ENCODE assay signal across 8 mouse cellular contexts in genomic region chr14:54443196-54443595, GRCm38 (mm10). TPM values are rescaled to one million over a fixed set of nuclear protein-coding genes. Genes with fewer than 3 reads are reported as not detected.
DNase-seq lines count a peak whose midpoint lies in the region; ATAC-seq and TF ChIP-seq lines count a peak whose summit lies in the region.

No protein-coding gene starts in this region.

- WGBS in hindbrain, postnatal 0 days: 30% methylated on average over 3 of the region's 3 CpGs
- WGBS in neural tube, embryonic 13.5 days: 37% methylated on average over 3 of the region's 3 CpGs

- DNase-seq in urinary bladder, postnatal 14 days (ENCODE audit: low spot score): peak; percentile 68
- no peak for DNase-seq in urinary bladder, adult 2 months (ENCODE audit: low spot score)
- peak; percentile 58 for DNase-seq in gastrocnemius, adult 18-20 months (ENCODE audit: low spot score)
- no peak for DNase-seq in hindbrain, postnatal 0 days (ENCODE audit: low spot score)
- no peak for DNase-seq in left cerebral cortex, adult 18-20 months (ENCODE audit: low spot score in 2 of 2)
- no peak for DNase-seq in T-cell, adult 2 months (ENCODE audit: low spot score)

- H3K27me3 ChIP-seq in hindbrain, postnatal 0 days (ENCODE audit: insufficient read depth, low read length): no peaks in the 10 kb centered on the region
- H3K27me3 ChIP-seq in neural tube, embryonic 13.5 days: no peaks in the 10 kb centered on the region

- H3K9ac ChIP-seq in hindbrain, postnatal 0 days (replicated peaks; ENCODE audit: low read length): no peak overlapping the region
- H3K9ac ChIP-seq in neural tube, embryonic 13.5 days: no peak overlapping the region

- H3K4me2 ChIP-seq in hindbrain, postnatal 0 days (ENCODE audit: low read depth, low read length): no peak overlapping the region
- no peak overlapping the region for H3K4me2 ChIP-seq in neural tube, embryonic 13.5 days

- peak overlapping the region; percentile 6; the same call in 1 of the 2 replicates for H3K27ac ChIP-seq in hindbrain, postnatal 0 days
- no peak overlapping the region; the same call in 1 of the 2 replicates for H3K27ac ChIP-seq in neural tube, embryonic 13.5 days (replicated peaks)

- no peaks in the 10 kb centered on the region for H3K9me3 ChIP-seq in hindbrain, postnatal 0 days (ENCODE audit: low read length)
- no peaks in the 10 kb centered on the region for H3K9me3 ChIP-seq in neural tube, embryonic 13.5 days

- H3K4me3 ChIP-seq in hindbrain, postnatal 0 days (ENCODE audit: low read length): no peak overlapping the region
- H3K4me3 ChIP-seq in neural tube, embryonic 13.5 days: no peak overlapping the region

- no peak for TF ChIP-seq CTCF in hindbrain, postnatal 0 days (IDR thresholded peaks at IDR 0.05; ENCODE audit: low read depth)

- no peaks in the 10 kb centered on the region for H3K4me1 ChIP-seq in hindbrain, postnatal 0 days (ENCODE audit: insufficient read depth, low read length)
- H3K4me1 ChIP-seq in neural tube, embryonic 13.5 days (replicated peaks): peaks cover 12% of the 10 kb centered on the region

- ATAC-seq in hindbrain, postnatal 0 days: peak; percentile 16; the same call in 1 of the 2 replicates
- ATAC-seq in neural tube, embryonic 13.5 days (ENCODE audit: low read depth): 0 out of 2 replicates have a peak, but pooled peaks have one; percentile 25
- no peak for ATAC-seq in inflammation-experienced regulatory T-cells, adult 6 months

- H3K36me3 ChIP-seq in hindbrain, postnatal 0 days (ENCODE audit: insufficient read depth, low read length): no peaks in the 10 kb centered on the region; the same call in 1 of the 2 replicates
- H3K36me3 ChIP-seq in neural tube, embryonic 13.5 days: peaks cover 26% of the 10 kb centered on the region

RNA-seq across cellular contexts. Expression of gene Mmp14, which starts 11.8 kb away (rescaled TPM):
- 202 and 226 TPM in 2 replicates for polyA plus RNA-seq in urinary bladder, adult 2 months (2012; rRNA removed)
- total RNA-seq in gastrocnemius, adult 18-20 months (2021): 10 to 100 TPM in 1 of 2 experiments, 1 to 10 TPM in 1; 7.3 to 10.6 TPM
- total RNA-seq in hindbrain, postnatal 0 days (2014; rRNA removed): 50.1 and 53.3 TPM in 2 replicates
- 44.5 and 47.2 TPM in 2 replicates for polyA plus RNA-seq in hindbrain, postnatal 0 days (2015; fragmentation: Nextera tagmentation; extraction: Ambion mirVana)
- polyA plus RNA-seq in neural tube, embryonic 13.5 days (2015; fragmentation: Nextera tagmentation; extraction: Ambion mirVana): 52.7 and 65.4 TPM in 2 replicates
- under 1 TPM in 2 of 3 experiments, not detected in 1; 0.29 to 0.47 TPM for polyA plus RNA-seq in inflammation-experienced regulatory T-cells, adult 6 months (2017; shearing (Covaris generic))
- 10 to 100 TPM; 12.0 to 12.6 TPM for total RNA-seq in left cerebral cortex, adult 18-20 months (2021)

RNA-seq across cellular contexts. Expression of gene Mrpl52, which starts 16.5 kb away (rescaled TPM):
- 221 and 233 TPM in 2 replicates for polyA plus RNA-seq in urinary bladder, adult 2 months (2012; rRNA removed)
- total RNA-seq in gastrocnemius, adult 18-20 months (2021): 100 to 1,000 TPM in 1 of 2 experiments, 10 to 100 TPM in 1; 100.0 to 110 TPM
- 113 and 129 TPM in 2 replicates for total RNA-seq in hindbrain, postnatal 0 days (2014; rRNA removed)
- 266 and 297 TPM in 2 replicates for polyA plus RNA-seq in hindbrain, postnatal 0 days (2015; fragmentation: Nextera tagmentation; extraction: Ambion mirVana)
- 209 and 275 TPM in 2 replicates for polyA plus RNA-seq in neural tube, embryonic 13.5 days (2015; fragmentation: Nextera tagmentation; extraction: Ambion mirVana)
- polyA plus RNA-seq in inflammation-experienced regulatory T-cells, adult 6 months (2017; shearing (Covaris generic)): 100 to 1,000 TPM; 253 to 303 (median 292) TPM
- total RNA-seq in left cerebral cortex, adult 18-20 months (2021): 10 to 100 TPM; 89.2 to 93.8 TPM

RNA-seq across cellular contexts. Expression of gene Lrp10, which starts 20.7 kb away (rescaled TPM):
- polyA plus RNA-seq in urinary bladder, adult 2 months (2012; rRNA removed): 81.0 and 93.8 TPM in 2 replicates
- total RNA-seq in gastrocnemius, adult 18-20 months (2021): 10 to 100 TPM; 28.5 to 31.2 TPM
- 57.7 and 62.5 TPM in 2 replicates for total RNA-seq in hindbrain, postnatal 0 days (2014; rRNA removed)
- polyA plus RNA-seq in hindbrain, postnatal 0 days (2015; fragmentation: Nextera tagmentation; extraction: Ambion mirVana): 36.0 and 38.8 TPM in 2 replicates
- 30.1 and 32.7 TPM in 2 replicates for polyA plus RNA-seq in neural tube, embryonic 13.5 days (2015; fragmentation: Nextera tagmentation; extraction: Ambion mirVana)
- 10 to 100 TPM; 52.5 to 66.4 (median 63.3) TPM for polyA plus RNA-seq in inflammation-experienced regulatory T-cells, adult 6 months (2017; shearing (Covaris generic))
- total RNA-seq in left cerebral cortex, adult 18-20 months (2021): 10 to 100 TPM; 21.1 to 22.2 TPM

RNA-seq across cellular contexts. Expression of gene Slc7a7, which starts 25.6 kb away (rescaled TPM):
- 8.9 TPM in 2 replicates for polyA plus RNA-seq in urinary bladder, adult 2 months (2012; rRNA removed)
- total RNA-seq in gastrocnemius, adult 18-20 months (2021): under 1 TPM; 0.52 to 0.73 TPM
- 3.7 and 4.5 TPM in 2 replicates for total RNA-seq in hindbrain, postnatal 0 days (2014; rRNA removed)
- polyA plus RNA-seq in hindbrain, postnatal 0 days (2015; fragmentation: Nextera tagmentation; extraction: Ambion mirVana): 3.6 TPM in 2 replicates
- 6.7 and 7.9 TPM in 2 replicates for polyA plus RNA-seq in neural tube, embryonic 13.5 days (2015; fragmentation: Nextera tagmentation; extraction: Ambion mirVana)
- polyA plus RNA-seq in inflammation-experienced regulatory T-cells, adult 6 months (2017; shearing (Covaris generic)): 1 to 10 TPM in 1 of 3 experiments, under 1 TPM in 2; 0.42 to 2.5 (median 0.49) TPM
- 1 to 10 TPM; 2.3 to 4.0 TPM for total RNA-seq in left cerebral cortex, adult 18-20 months (2021)

RNA-seq across cellular contexts. Expression of gene Rem2, which starts 32.7 kb away (rescaled TPM):
- 0.28 and 0.32 TPM in 2 replicates for polyA plus RNA-seq in urinary bladder, adult 2 months (2012; rRNA removed)
- total RNA-seq in gastrocnemius, adult 18-20 months (2021): not detected
- total RNA-seq in hindbrain, postnatal 0 days (2014; rRNA removed): 28.1 and 32.8 TPM in 2 replicates
- polyA plus RNA-seq in hindbrain, postnatal 0 days (2015; fragmentation: Nextera tagmentation; extraction: Ambion mirVana): 25.2 and 25.3 TPM in 2 replicates
- 47.8 and 51.3 TPM in 2 replicates for polyA plus RNA-seq in neural tube, embryonic 13.5 days (2015; fragmentation: Nextera tagmentation; extraction: Ambion mirVana)
- polyA plus RNA-seq in inflammation-experienced regulatory T-cells, adult 6 months (2017; shearing (Covaris generic)): under 1 TPM; 0.50 to 0.58 (median 0.57) TPM
- 1 to 10 TPM; 4.2 to 7.5 TPM for total RNA-seq in left cerebral cortex, adult 18-20 months (2021)

Comparison
In these comparisons a context has a peak if more than half of its experiments do, and no peak if none do; other contexts are left out.
1. DNase-seq: peak in urinary bladder, postnatal 14 days (single experiment) and gastrocnemius, adult 18-20 months (single experiment); none in urinary bladder, adult 2 months (single experiment), hindbrain, postnatal 0 days (single experiment), left cerebral cortex, adult 18-20 months (0 of 2) and T-cell, adult 2 months (single experiment).
2. RNA of gene Mmp14, which starts 11.8 kb away (polyA plus RNA-seq): 202 to 226 TPM in urinary bladder, adult 2 months, 52.7 to 65.4 TPM in neural tube, embryonic 13.5 days and 44.5 to 47.2 TPM in hindbrain, postnatal 0 days; 0.29 to 0.47 TPM in inflammation-experienced regulatory T-cells, adult 6 months; every median in the first group is over 10 times any median in the second.